Mouse (Mus musculus) right cerebral cortex, postnatal 14 days (tissue): ENCODE results near the gene Oscp1.
"Not testable (repeated sequence)": the region's sequence is repeated elsewhere in the genome, so short reads cannot be mapped to it uniquely, and the experiment has no call there.

ENCODE experiments used
- DNase-seq: peaks from one replicate; pipeline ENCODE4 v3.0.0; 2022

The Oscp1 gene

DNA sequence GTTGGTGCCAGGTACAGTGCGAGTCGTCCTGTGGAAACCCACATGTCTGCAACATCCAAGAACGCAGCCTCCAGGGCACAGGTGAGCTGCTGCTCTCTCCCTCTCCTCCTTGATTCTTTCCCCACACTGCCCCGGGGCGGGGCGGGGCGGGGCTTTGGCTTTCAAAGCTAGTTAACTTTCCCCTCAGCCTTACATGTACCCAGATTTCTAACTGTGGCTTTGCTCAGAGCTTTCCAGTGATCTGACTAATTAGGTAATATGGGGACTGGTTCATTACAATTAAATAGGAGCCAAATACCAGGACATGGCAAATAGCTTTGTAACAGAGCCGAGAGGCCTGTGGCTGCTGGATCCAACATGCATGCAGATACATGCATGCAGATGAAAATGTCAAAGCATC lies 26.0 kb downstream of the Oscp1 start:
- no peak for DNase-seq

DNA sequence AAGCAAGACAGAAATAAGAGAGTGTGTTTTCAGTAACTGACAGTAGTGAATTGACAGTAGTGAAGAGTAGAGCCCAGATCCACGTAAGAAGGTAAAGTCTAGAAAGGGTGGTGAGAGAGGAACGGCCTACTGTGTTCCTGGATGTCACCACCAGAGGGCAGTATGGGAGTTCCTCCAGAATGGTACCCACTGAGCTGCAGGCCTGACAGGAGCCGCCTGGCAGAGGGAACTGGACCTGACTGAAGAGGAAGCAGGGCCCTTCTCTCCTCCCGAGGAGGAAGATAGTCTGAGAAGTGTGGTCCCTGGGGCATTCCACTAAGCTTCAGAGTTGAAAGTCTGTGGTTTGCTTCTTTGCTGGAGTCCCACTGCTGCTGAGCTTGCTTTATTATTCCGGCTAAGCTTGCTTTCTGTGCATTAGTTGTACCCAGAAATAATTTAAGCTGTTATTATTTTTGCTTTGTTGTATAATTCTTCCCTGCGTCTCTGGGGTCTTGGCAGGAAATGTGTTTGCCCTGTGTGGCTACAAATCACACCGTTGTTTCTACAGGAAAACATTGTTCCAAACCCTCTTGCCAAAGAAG lies 27.7 kb downstream of the Oscp1 start:
- peak; percentile 78 for DNase-seq

DNA sequence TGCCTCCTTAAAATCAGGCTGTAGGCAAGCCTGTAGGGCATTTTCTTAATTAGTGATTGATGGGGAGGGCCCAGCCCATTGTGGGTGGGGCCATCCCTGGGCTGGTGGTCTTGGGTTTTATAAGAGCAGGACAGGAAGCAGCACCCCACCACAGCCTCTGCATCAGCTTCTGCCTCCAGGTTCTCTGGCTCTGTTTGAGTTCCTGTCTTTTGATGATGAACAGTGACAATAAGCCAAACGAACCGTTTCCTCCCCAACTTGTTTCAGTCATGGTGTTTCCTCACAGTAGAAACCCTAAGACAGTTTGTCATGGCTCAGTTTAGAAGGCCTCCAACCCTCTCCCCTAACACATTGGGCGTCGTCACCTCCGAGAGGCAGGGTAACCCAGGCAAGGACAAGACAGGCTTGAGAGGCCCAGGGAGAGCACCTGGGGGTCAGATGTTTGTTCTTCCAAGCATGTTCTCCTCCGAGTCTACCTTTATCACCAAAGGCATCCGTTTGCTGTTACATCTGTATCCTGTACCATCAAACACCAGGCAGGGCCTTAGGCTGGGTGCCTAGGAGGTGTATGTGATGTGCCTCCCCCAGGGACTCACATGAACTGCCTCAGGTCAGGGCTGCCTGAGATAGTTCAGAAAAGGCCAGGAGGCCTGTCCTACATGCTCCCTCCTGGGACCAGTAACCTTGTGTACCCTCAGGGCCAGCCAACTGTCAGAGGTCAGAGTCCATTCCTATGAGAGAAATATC lies 31.9 kb downstream of the Oscp1 start:
- no peak for DNase-seq

DNA sequence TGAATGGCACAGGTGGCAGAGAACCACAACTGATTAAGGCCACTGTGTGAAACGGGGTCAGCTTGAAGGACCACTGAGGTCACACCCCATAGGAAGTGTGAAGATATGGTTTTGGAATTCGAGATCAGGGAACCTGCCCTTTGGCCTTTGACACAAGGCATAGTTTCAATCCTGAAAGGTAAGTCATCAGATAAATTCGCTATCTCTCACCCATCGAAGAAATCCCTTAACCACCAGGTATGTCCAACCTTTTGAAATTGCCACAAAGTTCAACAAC lies 32.4 kb downstream of the Oscp1 start:
- no peak for DNase-seq

DNA sequence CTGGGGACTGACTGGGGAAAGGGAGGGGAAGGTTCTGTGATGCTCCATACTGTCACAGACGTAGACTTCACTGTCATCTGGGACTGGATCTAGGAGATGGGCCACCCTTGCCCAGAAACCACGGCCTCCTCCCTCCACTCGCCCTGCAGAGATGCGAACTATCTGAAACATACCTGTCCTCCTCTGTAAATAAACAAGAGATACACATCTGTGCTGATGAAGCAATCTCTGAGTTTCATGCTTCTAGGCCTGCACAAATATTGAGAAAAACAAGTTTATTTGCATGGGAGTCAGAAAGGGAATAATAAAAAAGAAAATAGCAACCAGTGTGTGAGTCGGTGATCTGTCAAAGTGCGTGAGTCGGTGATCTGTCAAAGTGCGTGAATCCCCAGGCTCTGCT lies 33.5 kb downstream of the Oscp1 start:
- no peak for DNase-seq

DNA sequence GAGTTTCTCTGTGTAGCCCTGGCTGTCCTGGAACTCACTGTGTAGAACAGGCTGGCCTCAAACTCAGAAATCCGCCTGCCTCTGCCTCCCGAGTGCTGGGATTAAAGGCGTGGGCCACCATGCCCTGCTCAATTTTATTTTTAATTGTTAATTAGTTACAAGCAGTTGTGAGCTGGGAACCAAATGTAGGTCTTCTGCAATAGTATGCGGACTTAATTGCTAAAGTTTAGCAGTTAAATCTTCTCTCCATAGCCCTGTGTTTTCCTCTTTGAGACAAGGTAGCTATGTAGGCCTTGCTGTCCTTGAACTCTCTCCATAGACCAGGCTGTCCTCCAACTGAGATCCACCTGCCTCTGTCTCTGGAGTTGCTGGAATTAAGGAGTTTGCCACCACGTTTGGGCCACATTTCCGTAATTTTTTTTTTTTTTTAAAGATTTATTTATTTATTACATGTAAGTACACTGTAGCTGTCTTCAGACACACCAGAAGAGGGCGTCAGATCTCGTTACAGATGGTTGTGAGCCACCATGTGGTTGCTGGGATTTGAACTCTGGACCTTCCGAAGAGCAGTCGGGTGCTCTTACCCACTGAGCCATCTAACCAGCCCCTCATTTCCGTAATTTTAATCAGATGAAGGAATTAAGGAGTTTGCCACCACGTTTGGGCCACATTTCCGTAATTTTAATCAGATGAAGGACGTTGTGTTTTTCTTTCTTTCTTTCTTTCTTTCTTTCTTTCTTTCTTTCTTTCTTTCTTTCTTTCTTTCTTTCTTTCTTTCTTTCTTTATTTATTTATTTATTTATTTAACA lies 37.5 kb downstream of the Oscp1 start:
- DNase-seq: not testable (repeated sequence)

DNA sequence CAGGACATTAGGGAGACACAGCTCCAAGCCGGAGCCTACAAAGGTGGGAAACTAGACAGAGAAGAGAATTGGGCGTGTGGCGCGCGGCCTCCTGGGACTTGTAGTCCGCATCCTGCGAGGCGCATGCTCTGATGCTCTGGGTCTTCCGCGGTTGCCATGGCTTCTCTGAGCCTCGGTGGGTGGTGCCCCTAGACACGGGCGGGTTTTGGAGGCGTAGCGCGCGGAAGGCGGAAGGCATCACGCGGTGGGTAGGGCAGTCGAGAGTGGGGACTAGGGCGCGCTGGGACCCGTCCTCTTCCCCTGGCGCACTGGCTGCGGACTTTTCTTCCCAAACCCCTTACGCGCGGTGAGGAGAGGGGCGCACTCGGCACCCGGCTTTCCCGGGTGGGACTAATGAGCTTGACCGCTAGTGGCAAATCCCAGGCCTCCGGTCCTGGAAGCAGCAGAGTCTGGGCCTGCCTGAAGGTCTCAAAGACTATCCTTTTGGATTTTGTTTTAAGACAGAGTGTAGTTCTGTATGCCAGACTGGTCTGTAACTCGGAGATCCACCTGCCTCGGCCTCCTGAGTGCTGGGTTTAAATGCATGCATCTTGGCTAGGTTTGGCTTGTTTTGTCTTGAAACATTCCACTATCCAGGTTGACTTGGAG lies 38.2 kb downstream of the Oscp1 start, which contains the start of gene Lsm10:
TSS of gene Lsm10 (plus strand) at position 160 of the 648 bp plus-strand sequence.
- peak; percentile 96 for DNase-seq

DNA sequence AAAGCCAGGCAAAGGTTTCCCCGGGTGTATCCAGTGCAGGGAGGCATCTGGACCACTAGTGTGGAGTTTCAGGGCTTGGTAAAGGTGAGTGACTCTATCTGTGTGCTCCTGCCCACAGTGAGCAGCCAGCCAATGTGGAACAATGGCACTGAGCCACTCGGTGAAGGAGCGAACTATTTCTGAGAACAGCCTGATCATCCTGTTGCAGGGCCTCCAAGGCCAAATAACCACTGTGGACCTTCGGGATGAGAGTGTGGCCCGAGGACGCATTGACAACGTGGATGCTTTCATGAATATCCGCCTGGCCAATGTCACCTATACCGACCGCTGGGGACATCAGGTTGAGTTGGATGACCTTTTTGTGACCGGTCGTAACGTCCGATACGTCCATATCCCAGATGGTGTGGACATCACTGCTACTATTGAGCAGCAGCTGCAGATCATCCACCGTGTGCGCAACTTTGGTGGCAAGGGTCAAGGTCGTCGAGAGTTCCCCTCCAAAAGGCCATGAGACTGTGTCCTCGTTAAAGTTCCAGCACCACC lies 39.4 kb downstream of the Oscp1 start:
- DNase-seq: no peak

DNA sequence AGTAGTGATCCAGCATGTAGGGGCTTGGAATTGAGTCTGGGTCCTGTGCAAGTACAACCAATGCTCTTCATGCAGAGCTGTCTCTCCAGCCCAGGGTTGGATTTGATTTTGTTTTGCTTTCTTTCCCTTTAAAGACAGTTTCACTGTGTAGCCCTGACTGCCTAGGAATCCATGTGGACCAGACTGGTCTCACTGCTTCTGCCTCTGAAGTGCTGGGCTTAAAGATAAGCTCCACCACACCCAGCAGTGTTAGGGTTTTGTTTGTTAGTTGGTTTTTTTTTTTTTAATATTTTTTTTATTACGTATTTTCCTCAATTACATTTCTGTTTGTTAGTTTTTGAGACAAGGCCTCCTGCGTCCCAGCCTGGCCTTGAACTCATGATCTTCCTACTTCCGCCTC lies 41.0 kb downstream of the Oscp1 start:
- no peak for DNase-seq

DNA sequence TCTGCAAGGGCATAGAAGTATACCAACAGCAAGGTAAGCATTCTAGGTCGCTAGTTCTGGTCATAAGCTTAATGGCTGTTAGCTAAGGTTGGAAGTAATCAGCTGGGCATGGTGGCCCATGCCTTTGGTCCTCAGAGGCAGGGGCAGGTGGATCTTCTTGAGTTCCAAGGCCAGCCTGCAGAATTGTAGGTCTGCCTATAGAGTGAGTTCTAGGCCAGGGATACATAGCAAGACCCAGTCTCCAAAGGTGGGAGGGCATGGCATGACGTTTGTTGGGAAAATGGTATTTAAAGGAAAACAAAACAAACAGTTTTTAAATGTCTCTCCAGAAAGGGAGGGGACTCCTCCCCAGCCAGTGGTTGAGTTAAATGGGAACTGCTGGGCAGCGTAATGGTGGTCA lies 42.4 kb downstream of the Oscp1 start:
- DNase-seq: no peak

DNA sequence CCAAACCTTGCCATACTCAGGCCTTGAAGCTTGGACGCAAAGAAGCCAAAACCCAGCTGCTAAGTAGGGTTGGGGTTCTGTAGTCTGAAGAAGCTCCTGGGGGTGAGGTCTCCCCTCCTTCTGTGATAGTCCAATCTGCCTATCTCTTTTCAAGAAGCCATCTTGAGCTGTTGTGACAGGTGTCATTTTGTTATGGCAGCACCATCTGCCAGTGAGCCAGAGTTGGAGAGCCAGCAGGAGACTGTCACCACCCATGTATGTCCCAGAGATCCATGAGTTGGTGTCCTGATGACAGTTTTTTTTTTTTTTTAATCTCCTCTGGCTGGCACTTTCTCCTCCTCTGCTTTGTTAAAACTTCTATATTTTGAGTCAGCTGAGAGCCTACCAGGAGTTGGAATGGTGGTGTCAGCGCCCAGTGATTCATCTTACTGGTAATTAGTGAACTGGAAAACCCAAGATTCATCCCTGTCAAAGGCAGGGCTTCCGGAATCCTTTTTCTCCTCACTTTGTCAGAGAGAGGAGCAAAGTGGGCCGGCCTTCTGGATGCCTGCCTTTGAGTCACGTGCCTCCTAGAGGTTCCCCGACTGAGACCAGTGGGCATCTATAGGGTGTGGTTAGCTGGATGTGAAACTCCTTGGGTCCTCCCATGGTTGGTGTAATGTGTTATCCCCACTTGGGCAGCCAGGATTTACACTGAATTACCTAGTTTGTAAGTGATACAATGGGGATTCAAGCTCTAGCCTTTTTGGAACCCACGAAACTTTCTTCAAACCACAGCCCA lies 43.9 kb downstream of the Oscp1 start:
- no peak for DNase-seq

DNA sequence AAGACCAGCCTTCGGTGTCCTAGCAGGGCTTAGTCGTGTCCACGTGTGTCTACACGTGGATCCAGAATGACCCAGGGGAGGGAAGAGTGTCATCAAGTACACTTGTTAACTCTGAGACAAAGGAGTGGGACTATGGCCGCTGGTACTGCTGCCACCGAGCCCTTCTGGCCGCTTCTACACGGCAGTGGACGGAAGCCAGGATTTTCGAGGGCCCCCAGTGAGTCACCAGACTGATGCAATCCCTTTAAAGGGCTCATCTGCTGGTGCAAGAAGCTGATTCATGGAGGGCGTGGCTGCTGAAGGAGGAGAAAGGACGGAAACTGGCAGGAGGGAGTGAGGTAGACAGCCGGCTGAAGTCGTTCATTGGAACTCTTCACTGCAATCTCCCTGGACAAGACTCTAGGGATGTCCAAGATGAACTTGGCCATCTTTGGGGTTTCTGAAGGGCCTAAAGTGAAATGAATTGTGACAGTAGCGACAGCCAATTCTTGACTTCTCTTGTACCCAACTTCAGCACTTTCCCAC lies 44.8 kb downstream of the Oscp1 start:
- peak; percentile 79 for DNase-seq

DNA sequence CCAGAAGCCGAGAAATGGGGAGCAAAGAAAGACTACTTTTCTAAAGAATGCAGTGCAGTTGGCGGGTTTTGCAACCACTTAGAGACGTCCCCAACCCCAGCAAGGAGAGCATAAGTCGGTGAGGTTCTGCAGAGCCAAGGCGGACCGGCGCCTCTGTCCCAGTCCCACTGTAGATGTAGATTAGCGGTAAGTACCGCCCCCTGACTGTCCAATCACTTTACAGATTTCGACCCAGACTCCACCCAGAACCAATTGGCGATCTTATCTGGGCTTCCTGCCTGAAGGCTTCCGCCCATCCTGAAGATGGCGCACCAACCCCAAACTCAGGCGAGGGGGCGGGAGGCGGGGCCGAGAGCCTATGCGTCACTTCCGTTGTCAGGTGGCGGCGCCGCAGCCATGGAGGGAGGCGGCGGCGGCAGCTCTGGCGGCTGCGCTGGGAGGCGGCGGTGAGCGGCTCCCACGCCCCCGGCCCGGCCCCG lies 45.3 kb downstream of the Oscp1 start, which contains the start of gene Stk40:
TSS of gene Stk40 (plus strand) at position 368 of the 479 bp plus-strand sequence.
- DNase-seq: peak; percentile 93

DNA sequence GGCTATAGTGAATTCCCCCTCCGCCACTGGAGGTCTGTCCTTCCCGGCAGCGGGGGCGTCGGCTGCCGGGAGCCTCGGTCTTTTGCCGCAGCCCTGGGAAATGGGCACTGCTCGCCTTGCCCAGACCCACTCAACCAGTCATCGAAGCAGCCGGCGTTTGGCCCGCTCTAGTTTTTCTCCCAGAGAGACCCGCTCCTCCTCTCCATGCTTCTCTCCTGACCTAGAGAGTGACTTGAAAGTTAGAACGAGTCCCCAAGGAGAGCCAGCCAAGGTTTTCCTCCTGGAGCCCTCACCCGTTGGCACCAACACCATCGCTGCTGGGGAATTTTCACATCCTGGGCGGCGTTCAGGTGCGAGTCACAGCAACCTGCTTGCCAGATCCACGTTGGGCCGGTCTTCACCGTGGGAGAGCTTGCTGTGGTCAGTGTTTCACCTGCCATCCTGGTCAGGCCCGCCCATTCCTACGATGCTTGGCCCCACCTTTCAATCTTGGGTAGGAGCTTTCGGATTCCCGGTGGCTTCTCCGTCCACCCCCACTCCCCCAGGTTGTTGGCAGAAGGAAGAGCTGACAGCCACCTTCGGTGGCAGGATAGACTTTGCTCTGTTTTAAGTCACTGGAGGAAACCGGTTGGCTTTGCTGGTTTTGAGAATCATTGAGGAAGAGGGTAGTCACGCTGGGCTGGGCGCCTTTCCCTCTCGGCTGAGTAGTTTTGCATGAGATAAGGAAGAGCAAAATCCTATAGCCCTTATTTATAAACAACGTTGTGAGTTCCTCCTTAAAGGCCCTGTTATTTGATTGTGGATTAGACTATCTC lies 46.1 kb downstream of the Oscp1 start:
- no peak for DNase-seq

DNA sequence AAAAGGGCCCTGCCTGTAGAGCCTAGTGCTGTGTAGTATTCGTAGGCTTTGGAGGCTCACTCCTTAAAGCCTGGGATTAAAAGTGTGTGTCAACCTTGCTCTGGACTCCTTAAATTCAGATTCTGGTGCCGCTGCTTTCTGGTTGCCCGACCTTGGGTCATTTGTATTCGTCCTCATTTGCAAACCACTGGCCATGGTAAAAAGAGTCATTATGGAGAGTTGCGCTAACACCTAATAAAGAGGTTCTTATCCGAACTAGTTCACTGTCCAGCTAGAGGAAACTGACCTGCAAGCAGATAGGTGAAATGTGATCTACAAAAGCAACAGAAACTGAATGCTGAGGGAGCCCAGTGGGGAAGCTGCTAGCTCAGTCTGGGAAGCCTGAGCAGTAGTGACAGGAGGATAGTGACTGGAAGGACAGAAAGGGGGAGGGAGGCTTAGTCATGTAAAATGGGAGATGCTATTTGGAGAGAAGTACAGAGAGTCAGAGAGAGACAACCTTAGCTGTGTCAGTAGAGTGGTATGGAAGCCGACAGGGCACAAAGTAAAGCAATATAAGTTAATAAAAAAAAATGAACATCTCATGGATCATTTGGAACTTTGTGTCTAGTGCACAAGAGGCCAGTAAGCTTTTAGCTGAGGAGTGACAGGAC lies 46.9 kb downstream of the Oscp1 start:
- no peak for DNase-seq

DNA sequence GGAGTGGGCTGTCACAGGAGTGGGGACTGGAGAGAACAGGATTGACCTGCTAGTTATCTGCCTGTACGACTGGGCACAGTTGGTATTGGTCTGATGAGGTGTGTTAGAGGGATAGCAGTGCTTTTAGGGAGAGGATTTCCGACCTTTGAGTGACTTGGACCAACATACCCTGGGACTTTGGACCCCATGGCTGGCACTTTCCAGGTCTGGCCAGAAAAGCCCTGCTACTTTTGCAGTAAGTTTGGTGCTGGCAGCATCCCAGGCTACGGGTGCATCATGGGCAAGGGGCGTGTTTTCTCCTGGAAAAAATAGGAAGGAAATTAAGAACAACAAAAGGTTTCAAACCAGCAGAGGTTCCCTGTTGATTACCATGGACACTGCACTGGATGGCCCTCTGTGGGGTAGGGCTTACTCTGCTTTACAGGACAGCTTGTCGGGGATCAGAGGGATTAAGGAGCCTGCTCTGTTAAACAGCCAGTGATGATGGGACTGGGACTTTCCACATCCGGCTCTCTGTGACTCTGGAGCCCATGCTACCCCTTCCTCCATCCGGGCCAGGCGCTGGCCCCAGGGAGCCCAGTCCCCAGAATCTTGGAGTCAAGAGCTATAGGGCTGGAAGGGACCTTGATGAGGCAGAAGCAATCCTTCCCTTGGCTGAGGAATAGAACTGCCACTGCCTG lies 49.8 kb downstream of the Oscp1 start:
- no peak for DNase-seq

DNA sequence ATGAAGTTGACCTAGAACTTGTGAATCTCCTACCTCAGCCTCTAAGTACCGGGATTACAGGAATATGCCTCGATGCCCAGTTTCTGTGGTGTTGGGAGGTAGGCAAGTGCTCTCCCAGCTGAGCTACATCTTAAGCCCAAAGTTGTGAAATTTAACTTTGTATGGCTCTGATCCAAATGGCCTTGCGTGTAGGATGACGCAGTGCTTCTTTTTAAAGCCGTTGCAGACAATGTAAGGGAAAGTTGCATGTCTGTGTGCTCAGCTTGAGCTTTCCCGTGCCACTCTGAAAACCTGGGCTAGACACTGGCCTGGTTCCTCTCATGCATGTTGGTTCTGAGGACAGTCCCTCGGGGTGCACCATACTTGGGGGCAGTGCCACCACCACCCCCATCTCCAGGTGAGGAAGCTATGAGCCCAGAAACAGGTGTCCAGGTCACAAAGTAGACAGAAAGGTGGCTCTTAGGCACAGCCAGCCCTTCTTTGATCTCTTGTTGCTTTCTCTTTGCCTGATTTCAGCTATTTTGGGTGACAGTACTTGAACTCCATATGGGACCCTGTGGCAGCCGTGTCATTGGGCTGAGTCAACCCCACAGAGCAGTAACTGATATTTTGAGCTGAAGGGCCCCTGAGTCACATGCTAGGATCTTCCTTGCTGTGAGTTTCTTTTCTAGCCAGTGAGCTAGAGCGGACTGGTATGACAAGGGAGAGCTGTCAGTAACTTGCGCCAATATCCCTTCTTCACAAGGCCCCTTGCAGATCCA lies 51.4 kb downstream of the Oscp1 start:
- no peak for DNase-seq

DNA sequence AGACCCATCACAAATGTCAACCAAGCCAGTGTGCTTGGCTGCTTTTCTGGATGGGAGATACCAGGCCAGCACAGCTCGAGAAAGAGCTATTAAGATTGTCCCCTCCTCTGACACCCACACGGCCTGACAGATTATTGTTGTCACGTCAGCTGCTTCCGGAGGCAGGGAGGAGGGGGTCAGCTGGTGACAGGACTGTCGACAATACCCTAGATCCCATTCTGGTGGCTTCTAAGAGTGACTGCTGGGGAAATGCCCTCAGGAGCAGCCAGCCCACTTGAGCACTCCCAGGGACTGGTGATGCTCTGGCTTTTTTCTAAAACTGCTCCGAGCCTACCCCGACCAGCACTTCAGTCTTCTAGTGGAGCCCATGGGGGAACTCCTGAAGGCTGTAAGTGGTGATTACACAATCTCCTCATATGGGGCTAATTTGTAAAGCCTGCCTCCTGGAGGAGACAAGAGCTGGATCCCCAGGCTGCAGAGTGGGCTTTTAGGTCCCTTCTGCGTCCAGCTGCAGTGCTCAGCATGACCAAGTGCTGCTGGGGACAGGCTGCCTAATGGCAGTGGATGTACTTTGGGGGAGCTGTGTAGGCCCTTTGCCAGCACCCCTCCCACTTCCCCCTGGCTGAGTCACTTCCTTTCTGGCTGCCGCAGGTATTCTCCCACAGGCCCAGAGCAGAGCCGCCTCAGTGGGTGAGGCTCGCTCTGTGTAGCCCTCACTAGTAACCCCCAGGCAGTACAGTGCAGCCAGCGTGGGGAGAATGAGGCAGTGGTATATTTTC lies 52.2 kb downstream of the Oscp1 start:
- DNase-seq: peak; percentile 52
